Mouse (Mus musculus) CD4-positive, CD25-positive, alpha-beta regulatory T cell, adult 2 months (primary cell): ENCODE measurements around the gene 1700023F06Rik.
A peak's percentile ranks its signal among the peaks of the same experiment; 100 is the strongest.

ENCODE experiments used
- DNase-seq: peaks from one replicate; pipeline ENCODE4 v3.0.0-alpha.2; 2012; ENCODE audit warnings: low read depth, low spot score

1700023F06Rik gene

GRCm38 (mm10) chr11:103184891-103185290 is 23.5 kb downstream of the 1700023F06Rik start:
- DNase-seq: peak; percentile 81

- no peak for DNase-seq
These were observed 26.4 kb downstream of the 1700023F06Rik start for GRCm38 (mm10) chr11:103181911-103182310.

DNA sequence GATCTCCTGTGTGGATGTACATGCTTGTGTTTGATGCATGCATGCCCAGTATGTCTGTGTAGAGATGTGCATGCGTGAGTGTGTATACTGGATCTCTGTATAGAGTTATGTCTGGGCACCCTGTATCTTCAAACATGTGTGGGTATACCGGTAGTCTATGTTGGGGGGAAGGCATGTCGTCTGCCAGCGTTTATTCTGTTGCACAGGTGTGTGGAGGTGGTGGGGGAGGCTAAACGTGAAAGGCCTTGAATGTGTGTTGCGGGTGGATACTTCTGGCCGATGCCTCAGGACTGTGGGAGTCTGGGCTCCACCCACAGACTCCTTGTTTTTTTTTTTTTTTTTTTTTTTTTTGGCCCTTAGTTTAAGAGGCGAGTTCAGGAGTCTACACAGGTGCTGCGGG is 27.0 kb downstream of the 1700023F06Rik start:
- no peak for DNase-seq

DNA sequence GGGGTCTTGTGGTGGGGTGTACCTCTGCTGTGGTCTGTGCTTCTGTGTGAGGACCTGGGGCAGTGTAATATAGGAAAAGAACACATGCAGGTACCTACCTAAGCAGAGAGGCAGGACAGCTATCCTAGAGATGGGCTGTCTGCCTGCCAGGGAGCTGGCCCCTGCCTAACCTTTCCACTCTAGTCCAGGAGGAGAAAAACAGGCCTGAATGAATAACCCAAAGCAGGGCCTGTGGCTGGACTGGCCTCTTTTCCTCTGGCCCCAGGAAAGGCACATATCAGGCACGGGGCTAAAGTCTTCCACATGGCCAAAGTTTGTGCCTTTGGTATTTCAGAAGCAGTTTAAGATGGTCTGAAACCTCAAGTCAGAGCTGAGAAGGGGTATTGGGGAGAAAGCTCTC is 27.9 kb downstream of the 1700023F06Rik start:
- DNase-seq: no peak

- no peak for DNase-seq
These were observed 29.6 kb downstream of the 1700023F06Rik start for GRCm38 (mm10) chr11:103178748-103179147.

GRCm38 (mm10) chr11:103177815-103178485 is 30.4 kb downstream of the 1700023F06Rik start:
- peak; percentile 62 for DNase-seq

- DNase-seq: no peak
These were observed 31.1 kb downstream of the 1700023F06Rik start for GRCm38 (mm10) chr11:103177216-103177615.

GRCm38 (mm10) chr11:103176510-103176909 is 31.8 kb downstream of the 1700023F06Rik start:
- no peak for DNase-seq

- no peak for DNase-seq
These were observed 32.5 kb downstream of the 1700023F06Rik start for GRCm38 (mm10) chr11:103175688-103176442.

- peak; percentile 96 for DNase-seq
These were observed 33.4 kb downstream of the 1700023F06Rik start for GRCm38 (mm10) chr11:103174891-103175391.

DNA sequence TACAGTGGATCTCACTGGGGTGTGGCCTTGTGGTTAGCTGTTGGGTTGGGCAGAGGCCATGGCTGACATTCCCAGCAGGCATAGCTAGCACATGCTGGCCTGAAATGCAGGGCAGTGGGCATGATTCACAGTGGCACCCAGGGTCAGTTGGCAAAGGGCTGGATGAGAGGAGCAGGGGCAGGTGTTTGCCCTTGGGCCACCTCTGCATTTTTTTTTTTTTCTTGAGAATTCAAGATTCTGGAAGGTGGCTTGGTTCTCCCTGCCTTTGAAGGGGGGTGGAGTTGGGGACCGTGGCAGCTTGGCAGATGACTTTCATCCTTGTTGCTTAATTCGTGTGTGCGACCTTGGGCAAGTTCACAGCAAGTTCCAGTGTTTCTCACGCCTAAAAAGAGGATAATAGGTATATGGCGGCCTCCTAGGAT is 33.9 kb downstream of the 1700023F06Rik start:
- DNase-seq: no peak

DNA sequence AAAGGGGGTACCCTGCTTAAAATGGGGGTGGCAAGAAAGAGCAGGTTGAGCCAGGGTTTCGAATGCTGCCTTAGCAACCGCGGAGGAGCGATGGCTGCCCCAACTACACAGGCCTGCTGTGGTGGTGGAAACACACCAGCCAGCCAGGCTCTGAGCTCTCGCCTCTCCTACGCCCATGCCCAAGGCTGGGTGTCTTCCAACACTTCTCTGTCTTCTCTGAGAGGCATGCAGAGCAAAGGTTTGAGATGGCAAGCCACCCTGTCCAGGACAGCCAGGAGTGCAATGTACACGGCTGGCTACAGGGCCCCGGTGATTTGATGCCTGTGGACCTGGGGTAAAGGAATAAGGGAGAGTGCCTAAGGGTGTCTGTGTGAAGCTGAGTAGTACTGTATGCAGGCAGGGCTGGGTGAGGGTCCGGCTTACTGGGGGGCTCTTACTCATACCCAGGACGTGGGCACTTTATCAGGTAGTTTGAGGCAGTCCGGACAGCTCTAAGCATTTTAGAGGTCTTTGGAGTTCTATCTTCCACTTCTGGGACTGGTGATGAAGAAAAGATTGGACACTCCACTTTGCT is 34.5 kb downstream of the 1700023F06Rik start:
- DNase-seq: peak; percentile 52

DNA sequence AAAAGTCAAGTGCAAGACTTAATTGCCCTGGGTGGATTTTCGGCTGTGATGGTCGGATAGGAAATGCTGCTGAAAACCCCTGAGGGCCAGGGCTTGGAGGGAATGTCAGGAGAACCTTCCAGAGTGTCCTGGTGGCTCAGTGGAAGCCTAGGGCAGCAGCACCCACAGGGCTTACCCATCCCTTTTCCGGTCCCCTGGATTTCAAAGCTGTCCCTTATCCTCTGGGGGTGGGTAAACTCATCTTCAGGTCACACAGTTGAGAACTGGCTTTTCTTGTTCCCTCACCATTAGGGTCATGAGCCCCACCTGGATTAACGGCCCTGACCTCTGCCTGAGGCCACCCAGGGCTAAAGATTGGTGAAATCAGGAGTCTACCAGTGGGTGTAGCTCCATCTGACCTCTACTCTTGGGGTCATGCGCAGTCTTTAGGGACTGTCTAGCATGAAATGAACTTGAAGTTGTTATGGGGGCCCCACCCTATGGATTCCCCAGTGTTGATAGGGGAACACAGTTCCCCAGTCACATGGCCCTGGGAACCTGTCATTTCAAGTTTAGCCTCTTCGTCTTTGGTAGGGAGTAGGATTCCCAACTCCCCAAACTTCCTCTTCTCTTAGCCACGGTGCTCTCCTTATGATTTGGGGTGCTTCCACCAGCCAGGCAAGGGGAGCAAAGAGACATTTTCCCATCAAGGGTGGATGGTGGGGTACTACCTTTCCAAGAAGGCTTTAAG is 35.2 kb downstream of the 1700023F06Rik start:
- DNase-seq: no peak

DNA sequence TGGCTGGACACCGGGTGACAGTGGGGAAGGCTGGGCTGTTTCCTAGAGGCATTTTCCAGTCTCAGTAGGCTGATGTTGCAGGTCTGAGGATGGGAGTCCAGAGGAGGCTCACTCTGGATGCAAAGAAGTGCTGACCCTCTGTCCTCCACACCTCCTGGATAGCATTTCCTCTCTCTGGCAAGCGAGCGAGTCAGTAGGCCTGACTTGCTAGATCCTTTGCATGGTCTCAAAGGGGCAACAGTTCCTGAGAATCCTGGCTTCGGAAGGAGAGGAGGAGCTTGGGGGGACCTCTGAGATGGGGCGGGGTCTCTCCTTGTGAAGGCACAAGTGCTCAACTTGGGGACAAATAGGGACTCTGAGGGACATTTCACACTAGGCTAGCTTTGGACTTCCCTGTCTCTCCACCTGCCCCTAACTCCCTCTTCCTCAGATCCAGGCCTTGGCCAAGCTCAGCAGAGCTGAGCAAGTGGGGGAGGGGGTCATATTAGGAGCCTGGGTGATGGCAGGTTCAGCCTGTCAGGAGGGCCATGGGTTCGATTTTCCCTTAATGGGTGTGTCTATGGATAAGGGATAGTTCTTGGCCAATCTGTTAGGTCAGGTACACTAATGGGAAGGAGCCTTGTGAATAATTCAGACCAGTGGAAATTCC is 35.8 kb downstream of the 1700023F06Rik start:
- peak; percentile 24 for DNase-seq

DNA sequence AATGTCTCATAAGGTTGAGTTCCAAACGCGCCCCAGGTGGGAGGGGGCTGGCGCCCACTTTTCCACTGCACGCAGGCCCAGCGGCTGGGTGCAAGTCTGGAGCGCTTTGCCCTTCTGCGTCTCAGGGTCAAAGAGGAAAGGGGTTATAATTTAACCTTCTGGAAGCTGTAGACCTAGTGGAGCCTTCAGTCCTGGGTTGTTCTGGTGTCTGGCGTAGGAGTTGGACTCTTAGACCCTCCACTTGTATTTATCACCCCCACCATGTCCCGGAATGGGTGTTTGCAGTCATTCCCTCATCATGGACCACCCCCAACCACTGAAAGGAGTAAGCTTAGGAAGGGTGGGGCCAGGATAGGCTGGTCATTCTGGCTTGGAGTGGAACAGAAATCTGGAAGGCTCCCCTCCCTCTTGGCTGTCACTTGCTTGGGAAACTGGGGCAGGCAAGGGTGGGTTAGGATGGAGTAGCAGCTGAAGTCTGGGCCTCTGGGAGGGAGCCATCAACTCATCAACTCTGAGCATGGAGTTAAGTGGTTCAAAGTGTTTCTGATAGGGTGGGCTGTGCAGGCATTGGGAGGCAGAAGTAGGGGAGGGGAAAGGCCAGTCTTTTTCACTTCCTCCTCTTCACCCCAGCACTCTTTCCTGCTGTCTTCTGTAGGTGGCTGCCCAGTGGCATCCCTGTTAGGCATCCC is 36.5 kb downstream of the 1700023F06Rik start:
- DNase-seq: peak; percentile 26

- DNase-seq: peak; percentile 47
These were observed 37.1 kb downstream of the 1700023F06Rik start for GRCm38 (mm10) chr11:103171286-103171620.

GRCm38 (mm10) chr11:103170494-103171285 is 37.7 kb downstream of the 1700023F06Rik start, which contains the start of gene Fmnl1:
Fmnl1 (plus strand) TSS chr11:103171107.
- peak; percentile 76 for DNase-seq

- DNase-seq: peak; percentile 54
These were observed 38.3 kb downstream of the 1700023F06Rik start for GRCm38 (mm10) chr11:103170111-103170493.

DNA sequence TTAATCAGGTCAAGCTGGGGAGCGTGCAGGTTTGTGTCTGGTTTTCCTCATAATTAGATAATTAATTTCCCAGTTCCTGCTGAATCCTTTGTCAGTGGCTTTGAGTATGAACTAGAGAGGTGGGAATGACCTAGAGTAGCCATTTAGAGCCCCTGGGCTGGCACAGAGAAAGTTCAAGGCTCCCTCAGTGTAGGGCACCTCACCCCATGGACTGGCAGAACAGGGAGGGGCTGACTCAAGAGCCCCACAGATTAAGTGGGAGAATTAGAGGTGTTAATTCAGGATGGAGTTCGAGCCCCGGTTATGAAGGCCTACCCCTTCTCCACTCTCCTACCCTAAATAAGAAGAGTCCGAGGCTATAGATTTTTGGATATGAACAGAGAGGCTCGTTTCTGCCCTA is 38.7 kb downstream of the 1700023F06Rik start:
- DNase-seq: no peak
